Mouse (Mus musculus) MEL (cell line): ENCODE measurements around the gene Fgfr2. TPM values are rescaled to one million over a fixed set of nuclear protein-coding genes. Genes with fewer than 3 reads are reported as not detected.

Source experiments
- DNase-seq: peaks from one replicate; pipeline ENCODE4 v3.0.0; 2011; ENCODE audit warnings: low read depth, low spot score
- H3K27ac ChIP-seq: 2 replicates; pipeline ENCODE4 v1.5.1; 2012; ENCODE audit warnings: low read depth, mild to moderate bottlenecking, control low read depth, low read length, moderate library complexity; ENCODE audit not compliant: control insufficient read depth
- H3K27me3 ChIP-seq, 2 experiments: fragments of 150-350 bp in 1 of 2; sonication (generic) in 1 of 2; 2 replicates each; pipeline ENCODE4 v1.6.1; 2012; ENCODE audit warnings: low read length in 2 of 2, mild to moderate bottlenecking in 2 of 2, improper control_type of control experiment in 1 of 2, moderate library complexity in 1 of 2; ENCODE audit not compliant: insufficient read depth in 2 of 2, control insufficient read depth in 1 of 2
- H3K36me3 ChIP-seq, 2 experiments: 2 replicates each; pipeline ENCODE4 v1.6.1; 2012 to 2014; ENCODE audit warnings: low read length in 2 of 2, improper control_type of control experiment in 1 of 2, inconsistent platforms in 1 of 2, mild to moderate bottlenecking in 1 of 2; ENCODE audit not compliant: insufficient read depth in 2 of 2, control insufficient read depth in 1 of 2
- H3K4me1 ChIP-seq, 2 experiments: fragments of 150-350 bp in 1 of 2; sonication (generic) in 1 of 2; 2 replicates each; pipeline ENCODE4 v1.6.1; 2012; ENCODE audit warnings: low read length in 2 of 2, improper control_type of control experiment in 1 of 2, mild to moderate bottlenecking in 1 of 2; ENCODE audit not compliant: insufficient read depth in 2 of 2, control insufficient read depth in 1 of 2
- H3K4me3 ChIP-seq, 2 experiments: fragments of 150-350 bp in 1 of 2; sonication (generic) in 1 of 2; 2 replicates each; pipeline ENCODE4 v1.5.1; 2012; ENCODE audit warnings: low read depth in 2 of 2, low read length in 2 of 2, mild to moderate bottlenecking in 2 of 2, moderate library complexity in 2 of 2, control low read depth in 1 of 2, improper control_type of control experiment in 1 of 2; ENCODE audit not compliant: control insufficient read depth in 1 of 2, insufficient read depth in 1 of 2
- H3K79me2 ChIP-seq: 2 replicates; pipeline ENCODE4 v1.6.1; 2012; ENCODE audit warnings: mild to moderate bottlenecking, low read length, moderate library complexity; ENCODE audit not compliant: control insufficient read depth, poor library complexity, insufficient read depth
- H3K9ac ChIP-seq: 2 replicates; pipeline ENCODE4 v1.6.1; 2012; ENCODE audit warnings: low read depth, mild to moderate bottlenecking, control low read depth, low read length, moderate library complexity; ENCODE audit not compliant: control insufficient read depth, poor library complexity, severe bottlenecking
- H3K9me3 ChIP-seq: fragments of 150-350 bp; sonication (generic); replicated peaks from 2 replicates; pipeline ENCODE4 v1.6.1; 2012; ENCODE audit warnings: mild to moderate bottlenecking, low read length, improper control_type of control experiment, moderate library complexity; ENCODE audit not compliant: insufficient read depth
- BHLHE40 ChIP-seq: IDR thresholded peaks from 2 replicates; pipeline ENCODE4 v1.6.1; 2012; ENCODE audit warnings: low read depth, mild to moderate bottlenecking, inconsistent platforms, low read length, improper control_type of control experiment, borderline replicate concordance
- CHD1 ChIP-seq: IDR thresholded peaks from 2 replicates; pipeline ENCODE4 v1.6.1; 2012; ENCODE audit warnings: low read depth, mild to moderate bottlenecking, inconsistent platforms, low read length, improper control_type of control experiment
- CHD2 ChIP-seq: IDR thresholded peaks from 2 replicates; pipeline ENCODE4 v1.6.1; 2011; ENCODE audit warnings: low read length, improper control_type of control experiment
- E2F4 ChIP-seq: IDR thresholded peaks from 2 replicates; pipeline ENCODE4 v1.6.1; 2011; ENCODE audit warnings: low read depth, low read length, improper control_type of control experiment, borderline replicate concordance
- ETS1 ChIP-seq: IDR thresholded peaks from 2 replicates; pipeline ENCODE4 v1.6.1; 2012; ENCODE audit warnings: low read depth, mild to moderate bottlenecking, inconsistent platforms, low read length, improper control_type of control experiment, moderate library complexity
- GABPA ChIP-seq: IDR thresholded peaks from 2 replicates; pipeline ENCODE4 v1.6.1; 2012; ENCODE audit warnings: low read depth, mild to moderate bottlenecking, inconsistent platforms, low read length, improper control_type of control experiment, moderate library complexity
- GATA1 ChIP-seq: IDR thresholded peaks from 2 replicates; pipeline ENCODE4 v1.6.1; 2011; ENCODE audit warnings: low read depth, low read length, improper control_type of control experiment
- MAX ChIP-seq: IDR thresholded peaks from 2 replicates; pipeline ENCODE4 v1.6.1; 2011; ENCODE audit warnings: low read length, improper control_type of control experiment
- MAZ ChIP-seq: IDR thresholded peaks from 2 replicates; pipeline ENCODE4 v1.6.1; 2012; ENCODE audit warnings: low read depth, mild to moderate bottlenecking, inconsistent platforms, low read length, improper control_type of control experiment
- MXI1 ChIP-seq: IDR thresholded peaks from 2 replicates; pipeline ENCODE4 v1.6.1; 2011; ENCODE audit warnings: mild to moderate bottlenecking, low read depth, low read length, improper control_type of control experiment
- MYB ChIP-seq: IDR thresholded peaks from 2 replicates; pipeline ENCODE4 v1.6.1; 2011; ENCODE audit warnings: mild to moderate bottlenecking, low read depth, low read length, improper control_type of control experiment
- NELFE ChIP-seq: IDR thresholded peaks from 2 replicates; pipeline ENCODE4 v1.6.1; 2011; ENCODE audit warnings: low read depth, low read length, improper control_type of control experiment
- POLR2A ChIP-seq, 2 experiments: IDR thresholded peaks; 2 replicates each; pipeline ENCODE4 v1.6.1; 2011 to 2012; ENCODE audit warnings: low read length in 2 of 2, mild to moderate bottlenecking in 2 of 2, control low read depth in 1 of 2, improper control_type of control experiment in 1 of 2, low read depth in 1 of 2, moderate library complexity in 1 of 2; ENCODE audit not compliant: control insufficient read depth in 1 of 2, insufficient read depth in 1 of 2, poor library complexity in 1 of 2
- SMC3 ChIP-seq: IDR thresholded peaks from 2 replicates; pipeline ENCODE4 v1.6.1; 2011; ENCODE audit warnings: low read depth, low read length, improper control_type of control experiment
- TCF12 ChIP-seq: IDR thresholded peaks from 2 replicates; pipeline ENCODE4 v1.6.1; 2014; ENCODE audit warnings: low read depth, mild to moderate bottlenecking, inconsistent platforms, low read length, improper control_type of control experiment, moderate library complexity
- UBTF ChIP-seq: IDR thresholded peaks from 2 replicates; pipeline ENCODE4 v1.6.1; 2012; ENCODE audit warnings: low read depth, mild to moderate bottlenecking, inconsistent platforms, low read length, improper control_type of control experiment, moderate library complexity, borderline replicate concordance; ENCODE audit not compliant: insufficient read depth
- USF1 ChIP-seq: IDR thresholded peaks from 2 replicates; pipeline ENCODE4 v1.6.1; 2014; ENCODE audit warnings: low read depth, mild to moderate bottlenecking, inconsistent platforms, low read length, improper control_type of control experiment, moderate library complexity
- USF2 ChIP-seq, 2 experiments: IDR thresholded peaks; 2 replicates each; pipeline ENCODE4 v1.6.1; 2011 to 2012; ENCODE audit warnings: improper control_type of control experiment in 2 of 2, low read length in 2 of 2, borderline replicate concordance in 1 of 2, inconsistent platforms in 1 of 2, low read depth in 1 of 2, mild to moderate bottlenecking in 1 of 2; ENCODE audit not compliant: insufficient read depth in 1 of 2
- ZNF384 ChIP-seq: IDR thresholded peaks from 2 replicates; pipeline ENCODE4 v1.6.1; 2012; ENCODE audit warnings: low read depth, mild to moderate bottlenecking, inconsistent platforms, low read length, improper control_type of control experiment
- polyA plus RNA-seq, 2 experiments: library from polyadenylated mRNA; stranded (reverse) in 1 of 2; unstranded in 1 of 2; fragments of >175 nt in 1 of 2; fragments of >200 nt in 1 of 2; gene quantifications; 2 replicates each; pipeline versions ENCODE4 v1.2.1 to v1.2.4; 2012; ENCODE audit warnings: low replicate concordance in 2 of 2, low read depth in 1 of 2; ENCODE audit not compliant: insufficient read length in 2 of 2, insufficient read depth in 1 of 2, missing spikeins in 1 of 2
- total RNA-seq: library from RNA; depleted of rRNA; stranded (reverse); fragments of 300-350 nt; gene quantifications from 2 replicates; pipeline ENCODE4 v1.2.3, GENCODE M21; 2012

Gene Fgfr2
- total and polyA plus RNA-seq, 3 experiments = not detected

- TF ChIP-seq TCF12 (no peak), MAZ (no peak)
- TF ChIP-seq, all 39 proteins: peak for 0
- H3K79me2 ChIP-seq = peaks cover 2% of the 10 kb centered on the region; the same call in 1 of the 2 replicates
- H3K4me3 ChIP-seq = no peak overlapping the region
- peaks cover 1 to 9% of the 10 kb centered on the region in 2 experiments; a peak in 2 of 4 replicates for H3K36me3 ChIP-seq
- H3K27ac ChIP-seq = no peak overlapping the region
- no peak overlapping the region for H3K9ac ChIP-seq
- H3K27me3 ChIP-seq = no peaks in the 10 kb centered on the region
- no peak for DNase-seq
- H3K9me3 ChIP-seq = no peaks in the 10 kb centered on the region
- no peaks in the 10 kb centered on the region for H3K4me1 ChIP-seq
Measured at GRCm38 (mm10) chr7:132269661-132270060, 853.5 kb downstream of the Fgfr2 start.

- no peak for DNase-seq
- Histone ChIP-seq H3K4me3 (no peak overlapping the region), H3K9ac (no peak overlapping the region), H3K36me3 (peaks cover 6 to 13% of the 10 kb centered on the region in 2 experiments), H3K4me1 (peaks cover under 1 to 11% of the 10 kb centered on the region in 2 experiments), H3K9me3 (no peaks in the 10 kb centered on the region), H3K27me3 (no peaks in the 10 kb centered on the region), H3K79me2 (0 out of 2 replicates have a peak, but pooled peaks cover 1% of the 10 kb centered on the region), H3K27ac (no peak overlapping the region)
- TF ChIP-seq CHD2 = no peak
- no peak for TF ChIP-seq ETS1
- TF ChIP-seq MYB = no peak
- no peak for TF ChIP-seq MXI1
- no peak for TF ChIP-seq UBTF
- no peak for TF ChIP-seq ZNF384
- no peak for TF ChIP-seq MAX
- TF ChIP-seq SMC3 = no peak
Measured at GRCm38 (mm10) chr7:132267721-132268498, 855.2 kb downstream of the Fgfr2 start.

GRCm38 (mm10) chr7:132264763-132265162 is 858.4 kb downstream of the Fgfr2 start:
- Histone ChIP-seq H3K79me2 (no peaks in the 10 kb centered on the region), H3K9ac (no peak overlapping the region), H3K36me3 (peaks cover under 1 to 19% of the 10 kb centered on the region in 2 experiments), H3K27me3 (no peaks in the 10 kb centered on the region), H3K4me3 (no peak overlapping the region), H3K4me1 (peaks cover 8 to 17% of the 10 kb centered on the region in 2 experiments), H3K9me3 (no peaks in the 10 kb centered on the region), H3K27ac (no peak overlapping the region)
- TF ChIP-seq GABPA (no peak), BHLHE40 (no peak), ETS1 (no peak), MXI1 (no peak), MAZ (no peak), TCF12 (no peak), E2F4 (no peak), POLR2A (IDR thresholded peaks at IDR 0.05; ENCODE audit: control insufficient read depth in 1 of 2, insufficient read depth in 1 of 2, low read depth in 1 of 2, low read length in 2 of 2, poor library complexity in 1 of 2) (no peak), UBTF (no peak), USF2 (IDR thresholded peaks at IDR 0.05; ENCODE audit: borderline replicate concordance in 1 of 2, insufficient read depth in 1 of 2, low read depth in 1 of 2, low read length in 2 of 2) (no peak), CHD2 (no peak), NELFE (no peak), MAX (no peak), GATA1 (no peak), USF1 (no peak), CHD1 (no peak)
- no peak for DNase-seq
